Mouse (Mus musculus) limb, embryonic 12.5 days (tissue): Measurements from ENCODE around the gene Apopt1. TPM values are rescaled to one million over a fixed set of nuclear protein-coding genes. Genes with fewer than 3 reads are reported as not detected.

ENCODE experiments used
- ATAC-seq: fragments of 200-750 bp; cut with Nextera tagmentation; 2 replicates; pipeline ENCODE4 v1.8.0; 2017; ENCODE audit warnings: low read depth, moderate TSS enrichment; ENCODE audit not compliant: insufficient number of reproducible peaks, insufficient read depth, low FRiP score, low TSS enrichment
- H3K27ac ChIP-seq: fragments of 300-500 bp; sonication (generic); 2 replicates; pipeline ENCODE4 v1.5.1; 2016; ENCODE audit warnings: mild to moderate bottlenecking, moderate library complexity
- H3K27me3 ChIP-seq: fragments of 300-500 bp; sonication (generic); 2 replicates; pipeline ENCODE4 v1.6.1; 2016; ENCODE audit warnings: mild to moderate bottlenecking, moderate library complexity
- H3K36me3 ChIP-seq: fragments of 300-500 bp; sonication (generic); 2 replicates; pipeline ENCODE4 v1.6.1; 2016; ENCODE audit warnings: mild to moderate bottlenecking, moderate library complexity
- H3K4me1 ChIP-seq: fragments of 300-500 bp; sonication (generic); replicated peaks from 2 replicates; pipeline ENCODE4 v1.6.1; 2016
- H3K4me2 ChIP-seq: fragments of 300-500 bp; sonication (generic); 2 replicates; pipeline ENCODE4 v1.6.1; 2016; ENCODE audit warnings: mild to moderate bottlenecking, moderate library complexity
- H3K4me3 ChIP-seq: fragments of 300-500 bp; sonication (generic); replicated peaks from 2 replicates; pipeline ENCODE4 v1.5.1; 2016; ENCODE audit warnings: mild to moderate bottlenecking
- H3K9ac ChIP-seq: fragments of 300-500 bp; sonication (generic); replicated peaks from 2 replicates; pipeline ENCODE4 v1.6.1; 2016; ENCODE audit warnings: mild to moderate bottlenecking, moderate library complexity
- H3K9me3 ChIP-seq: fragments of 300-500 bp; sonication (generic); 2 replicates; pipeline ENCODE4 v1.6.1; 2016; ENCODE audit warnings: mild to moderate bottlenecking, moderate library complexity
- WGBS: fragments of 180-500 bp; shearing (Covaris S2); methylation state at CpG from one replicate; pipeline ENCODE4 v1.1.7; 2016; 5-methylcytosine and 5-hydroxymethylcytosine counted together
- polyA plus RNA-seq: library from polyadenylated mRNA; unstranded; fragments of >200 nt; fragmentation: Nextera tagmentation; extraction: Ambion mirVana; gene quantifications from 2 replicates; pipeline ENCODE4 v1.2.1, GENCODE M21; 2016

The Apopt1 gene
- 59.3 and 63.8 TPM in 2 replicates for polyA plus RNA-seq

DNA sequence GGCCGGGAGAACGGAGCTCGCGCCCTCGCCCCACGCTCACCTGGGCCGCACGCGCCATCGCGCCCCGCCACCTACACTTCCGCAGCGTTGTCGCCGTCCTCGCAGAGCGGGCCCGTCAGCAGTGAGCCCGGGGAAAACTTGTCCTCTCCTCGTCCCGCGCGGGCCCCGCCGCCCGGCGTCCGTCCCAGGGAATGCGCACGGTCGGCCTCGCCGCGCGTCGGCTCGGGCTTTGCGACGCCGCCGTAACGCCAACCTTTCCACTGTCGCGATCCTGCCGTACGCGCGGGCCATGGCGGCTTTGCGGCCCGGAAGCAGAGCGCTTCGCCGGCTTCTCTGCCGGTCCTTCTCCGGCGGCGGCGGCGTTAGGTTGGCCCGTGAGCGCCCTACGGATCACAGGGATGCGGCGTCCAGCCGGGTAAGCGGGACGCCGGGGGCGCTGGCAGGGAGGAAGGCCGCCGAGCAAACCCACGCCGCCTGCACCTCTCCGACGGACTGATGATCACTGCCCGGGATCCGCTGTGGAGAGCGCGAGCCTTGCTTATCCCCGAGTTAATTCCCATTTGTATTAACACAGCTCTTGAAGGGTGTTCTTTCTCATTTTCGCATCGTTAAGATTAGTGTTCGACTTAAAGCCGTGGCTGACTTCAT, at the start of gene Apopt1, which contains the start of gene Bag5:
Apopt1 (plus strand) TSS at position 258 of the 648 bp plus-strand sequence.
Bag5 (minus strand) TSS at position 254 of the 648 bp plus-strand sequence.
- Histone ChIP-seq H3K9ac (peak within 1 kb of the TSS; percentile 95), H3K36me3 (peaks cover 47% of the 10 kb centered on the region), H3K27ac (peak within 1 kb of the TSS; percentile 81), H3K27me3 (no peaks in the 10 kb centered on the region), H3K4me2 (peak within 1 kb of the TSS; percentile 84), H3K4me1 (peaks cover 20% of the 10 kb centered on the region), H3K4me3 (peak within 1 kb of the TSS; percentile 100), H3K9me3 (no peaks in the 10 kb centered on the region)
- under 1% methylated on average over 85 of the region's 86 CpGs for WGBS
- ATAC-seq: peak; percentile 84

DNA sequence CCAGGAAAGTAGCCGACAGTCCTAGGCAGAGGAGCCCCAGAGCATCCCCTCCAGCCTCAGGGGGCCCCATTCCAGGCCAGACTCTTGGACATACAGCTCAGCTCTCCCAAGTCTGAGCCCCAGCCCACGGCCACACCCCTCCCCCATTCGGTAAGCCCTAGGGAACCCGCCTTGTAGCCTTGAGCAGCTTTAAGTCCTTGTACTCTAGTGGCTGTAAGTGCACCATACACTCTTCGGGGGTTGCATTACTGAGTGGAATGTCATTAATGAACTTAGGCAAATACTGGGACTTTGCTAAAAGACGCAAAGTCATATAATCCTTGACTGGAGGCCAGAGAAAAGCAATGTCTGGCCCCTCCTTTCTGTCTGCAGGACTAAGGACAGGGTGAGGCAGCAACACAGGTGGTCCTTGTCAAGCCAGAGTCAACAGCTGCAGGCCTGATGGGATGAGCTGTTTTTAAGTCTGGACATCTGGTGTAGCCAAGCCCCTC, 48.9 kb upstream of the Apopt1 start:
- no peak overlapping the region; the same call in 1 of the 2 replicates for H3K9ac ChIP-seq
- peak; percentile 26 for ATAC-seq
- H3K27me3 ChIP-seq: peaks cover 5% of the 10 kb centered on the region; the same call in 1 of the 2 replicates
- H3K36me3 ChIP-seq: peaks cover 23% of the 10 kb centered on the region
- 36% methylated on average over 6 of the region's 6 CpGs for WGBS
- H3K4me3 ChIP-seq: no peak overlapping the region
- H3K4me2 ChIP-seq: no peak overlapping the region
- H3K4me1 ChIP-seq: peaks cover 24% of the 10 kb centered on the region
- no peaks in the 10 kb centered on the region for H3K9me3 ChIP-seq
- H3K27ac ChIP-seq: peak overlapping the region; percentile 58

DNA sequence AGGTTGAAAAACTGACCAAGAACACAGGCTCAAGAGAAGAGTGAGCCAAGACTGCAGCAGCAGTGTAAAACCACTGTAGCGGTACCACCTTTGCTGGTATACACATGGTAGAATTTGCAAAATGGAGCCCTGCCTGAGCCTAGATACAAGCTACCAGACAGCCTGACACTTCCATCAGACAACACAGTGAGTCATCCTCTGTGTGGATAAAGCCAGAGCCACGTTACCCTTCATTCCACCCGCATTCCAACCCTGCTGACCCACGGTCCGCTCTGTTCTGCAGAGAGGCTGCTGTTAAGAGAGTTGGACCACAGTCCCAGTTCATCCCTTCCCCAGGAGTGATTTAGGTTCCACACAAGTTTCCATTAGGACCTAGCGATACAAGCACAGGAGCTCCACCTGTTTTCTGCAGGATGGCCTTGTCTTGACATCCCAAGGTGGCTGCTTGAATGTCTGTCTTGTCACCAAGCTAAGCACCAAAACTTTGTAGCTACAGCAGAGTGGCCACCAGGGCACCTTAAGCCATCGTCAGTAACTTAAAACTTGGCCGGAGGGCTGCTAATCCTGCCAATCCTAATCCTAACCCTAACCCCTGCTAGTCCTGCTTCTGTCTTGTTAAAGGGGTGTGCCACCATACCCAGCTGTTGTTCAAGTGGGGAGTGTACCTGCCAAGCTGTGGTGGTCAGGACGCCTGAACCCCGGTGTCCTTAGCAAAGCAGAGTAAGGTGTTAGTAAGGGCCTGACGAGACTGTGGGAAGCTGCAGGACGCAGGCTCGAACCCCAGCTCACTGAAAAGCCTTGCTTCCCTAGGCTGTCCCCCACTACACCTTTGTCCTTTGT, 47.8 kb upstream of the Apopt1 start:
- H3K4me2 ChIP-seq: no peak overlapping the region
- H3K27ac ChIP-seq: 0 out of 2 replicates have a peak overlapping the region, but pooled peaks have one; percentile 25
- H3K36me3 ChIP-seq: peaks cover 13% of the 10 kb centered on the region
- WGBS: 82% methylated on average over 13 of the region's 13 CpGs
- no peak for ATAC-seq
- H3K9ac ChIP-seq: no peak overlapping the region
- H3K4me1 ChIP-seq: peaks cover 27% of the 10 kb centered on the region
- no peaks in the 10 kb centered on the region for H3K9me3 ChIP-seq
- H3K4me3 ChIP-seq: no peak overlapping the region
- peaks cover 15% of the 10 kb centered on the region for H3K27me3 ChIP-seq

- Histone ChIP-seq H3K4me3 (no peak overlapping the region), H3K27ac (no peak overlapping the region), H3K9ac (no peak overlapping the region), H3K36me3 (peaks cover 10% of the 10 kb centered on the region), H3K4me1 (peaks cover 38% of the 10 kb centered on the region), H3K27me3 (peaks cover 27% of the 10 kb centered on the region), H3K4me2 (no peak overlapping the region), H3K9me3 (no peaks in the 10 kb centered on the region)
- WGBS: 77% methylated on average over 13 of the region's 13 CpGs
- ATAC-seq: no peak
Measured at GRCm38 (mm10) chr12:111666380-111666779, 46.7 kb upstream of the Apopt1 start.

DNA sequence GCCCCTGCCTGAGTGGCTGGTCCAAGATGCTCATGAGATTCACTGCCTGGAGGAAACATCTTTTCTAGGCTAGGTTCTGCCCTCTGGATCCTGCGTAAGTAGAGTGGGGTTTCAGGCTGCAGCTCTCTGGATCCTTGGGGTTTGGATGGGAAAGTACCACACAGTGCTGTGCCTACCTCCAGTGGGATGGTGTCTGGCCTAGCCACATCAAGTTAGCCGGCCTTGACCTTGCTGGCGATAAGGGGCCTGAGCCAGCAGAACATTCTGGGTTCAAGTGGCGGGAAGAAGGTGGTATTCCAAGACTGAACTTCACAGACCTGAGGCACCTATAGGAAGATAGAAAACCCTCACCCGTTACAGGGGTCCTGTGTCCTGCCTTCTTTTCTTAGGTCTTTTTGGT, 45.6 kb upstream of the Apopt1 start:
- H3K27ac ChIP-seq: no peak overlapping the region
- ATAC-seq: no peak

GRCm38 (mm10) chr12:111668457-111668912, 44.6 kb upstream of the Apopt1 start:
- H3K4me3 ChIP-seq: peak overlapping the region; percentile 27
- H3K9ac ChIP-seq: peak overlapping the region; percentile 48; the same call in 1 of the 2 replicates
- H3K9me3 ChIP-seq: no peaks in the 10 kb centered on the region
- WGBS: 0% methylated on average over 8 of the region's 8 CpGs
- H3K27ac ChIP-seq: peak overlapping the region; percentile 70; the same call in 1 of the 2 replicates
- H3K27me3 ChIP-seq: peaks cover 48% of the 10 kb centered on the region
- no peaks in the 10 kb centered on the region for H3K36me3 ChIP-seq
- ATAC-seq: peak; percentile 53
- H3K4me1 ChIP-seq: peaks cover 48% of the 10 kb centered on the region
- H3K4me2 ChIP-seq: peak overlapping the region; percentile 55

More for the DNA sequence above, 45.6 kb upstream of the Apopt1 start:
- H3K36me3 ChIP-seq: peaks cover under 1% of the 10 kb centered on the region; the same call in 1 of the 2 replicates
- H3K9me3 ChIP-seq: no peaks in the 10 kb centered on the region
- no peak overlapping the region for H3K9ac ChIP-seq
- H3K4me2 ChIP-seq: no peak overlapping the region
- 87% methylated on average over 5 of the region's 5 CpGs for WGBS
- no peak overlapping the region for H3K4me3 ChIP-seq
- peaks cover 37% of the 10 kb centered on the region for H3K27me3 ChIP-seq
- peaks cover 47% of the 10 kb centered on the region for H3K4me1 ChIP-seq

- Histone ChIP-seq H3K9me3 (no peaks in the 10 kb centered on the region), H3K9ac (peak overlapping the region; percentile 48; the same call in 1 of the 2 replicates), H3K27me3 (peaks cover 55% of the 10 kb centered on the region), H3K36me3 (no peaks in the 10 kb centered on the region), H3K4me1 (peaks cover 41% of the 10 kb centered on the region), H3K4me3 (0 out of 2 replicates have a peak overlapping the region, but pooled peaks have one; percentile 27), H3K27ac (peak overlapping the region; percentile 70; the same call in 1 of the 2 replicates), H3K4me2 (peak overlapping the region; percentile 55)
- WGBS: 66% methylated on average over 23 of the region's 23 CpGs
- no peak for ATAC-seq
Measured at GRCm38 (mm10) chr12:111669000-111669788, 43.9 kb upstream of the Apopt1 start.

- peak overlapping the region; percentile 95; the same call in 1 of the 2 replicates for H3K4me2 ChIP-seq
- no peak overlapping the region for H3K9ac ChIP-seq
Measured at GRCm38 (mm10) chr12:111669961-111670360, 43.1 kb upstream of the Apopt1 start.

DNA sequence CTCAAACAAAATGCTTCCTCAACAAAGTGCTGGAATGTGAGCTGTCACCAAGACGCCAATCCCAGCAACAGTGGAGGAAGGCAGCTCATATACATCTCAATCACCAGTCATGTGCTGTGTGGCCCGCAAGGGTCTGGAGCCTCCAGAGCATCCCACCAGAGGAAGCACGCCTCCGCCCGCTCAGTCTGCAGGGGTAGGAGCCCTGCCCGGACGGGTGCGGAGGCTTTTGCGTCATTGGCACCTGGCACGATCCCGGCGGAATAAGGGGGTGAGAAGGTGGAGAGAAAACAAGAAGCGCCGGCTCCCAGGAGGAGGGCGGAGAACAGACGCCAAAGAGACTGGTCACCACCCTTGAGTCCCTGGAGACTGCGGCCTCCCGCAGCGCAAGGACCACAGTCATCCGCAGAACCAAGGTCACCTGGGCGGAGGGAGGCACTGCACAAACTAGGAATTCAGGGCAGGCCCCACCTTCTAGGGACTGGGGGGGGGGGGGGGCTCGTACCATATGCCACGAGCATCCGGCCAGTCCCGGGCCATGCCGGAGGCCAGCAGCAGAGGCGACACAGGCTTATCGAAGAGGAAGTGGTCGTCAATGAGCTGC, 42.6 kb upstream of the Apopt1 start:
- no peaks in the 10 kb centered on the region for H3K9me3 ChIP-seq
- peak overlapping the region; percentile 56 for H3K4me3 ChIP-seq
- peaks cover 65% of the 10 kb centered on the region for H3K27me3 ChIP-seq
- H3K9ac ChIP-seq: no peak overlapping the region
- H3K4me1 ChIP-seq: peaks cover 37% of the 10 kb centered on the region
- H3K27ac ChIP-seq: no peak overlapping the region
- no peaks in the 10 kb centered on the region for H3K36me3 ChIP-seq
- H3K4me2 ChIP-seq: peak overlapping the region; percentile 95
- ATAC-seq: no peak
- WGBS: 6% methylated on average over 28 of the region's 29 CpGs

More at GRCm38 (mm10) chr12:111669961-111670360, 43.1 kb upstream of the Apopt1 start:
- H3K27me3 ChIP-seq: peaks cover 60% of the 10 kb centered on the region
- H3K27ac ChIP-seq: no peak overlapping the region
- no peaks in the 10 kb centered on the region for H3K9me3 ChIP-seq
- peak overlapping the region; percentile 56 for H3K4me3 ChIP-seq
- 55% methylated on average over 8 of the region's 8 CpGs for WGBS
- no peak for ATAC-seq
- peaks cover 37% of the 10 kb centered on the region for H3K4me1 ChIP-seq
- H3K36me3 ChIP-seq: no peaks in the 10 kb centered on the region

DNA sequence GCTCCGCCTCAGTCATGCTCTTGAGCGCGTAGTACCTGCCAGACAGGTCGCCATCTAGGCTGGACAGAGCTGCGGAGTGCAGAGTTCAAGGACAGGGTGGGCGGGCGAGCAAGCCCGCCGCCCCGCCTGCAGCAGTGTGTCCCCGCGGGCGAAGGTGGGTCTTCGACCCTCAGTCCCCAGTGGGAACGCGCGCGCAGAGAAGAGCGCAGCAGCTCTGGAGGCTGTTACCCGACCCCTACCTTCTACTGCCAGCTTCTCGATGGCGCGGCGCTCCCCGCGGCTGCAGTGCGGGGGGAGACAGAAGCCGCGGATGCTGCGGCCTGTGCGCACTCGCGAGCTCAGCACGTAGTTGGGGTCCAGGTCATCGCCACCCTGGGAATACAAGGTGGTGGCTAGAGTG, 42.1 kb upstream of the Apopt1 start:
- Histone ChIP-seq H3K36me3 (no peaks in the 10 kb centered on the region), H3K4me2 (peak overlapping the region; percentile 95), H3K27ac (0 out of 2 replicates have a peak overlapping the region, but pooled peaks have one; percentile 4), H3K9ac (peak overlapping the region; percentile 53), H3K27me3 (peaks cover 70% of the 10 kb centered on the region), H3K9me3 (no peaks in the 10 kb centered on the region), H3K4me3 (peak overlapping the region; percentile 56), H3K4me1 (peaks cover 37% of the 10 kb centered on the region)
- under 1% methylated on average over 35 of the region's 35 CpGs for WGBS
- ATAC-seq: no peak; the same call in 1 of the 2 replicates
